Mouse (Mus musculus): ENCODE data around the gene Mapre3. TPM values are rescaled to one million over a fixed set of nuclear protein-coding genes. Genes with fewer than 3 reads are reported as not detected.

Gene Mapre3
- polyA plus RNA-seq, 1 experiment from 2014 or later, result 18.5 TPM

GRCm38 (mm10) chr5:30890375-30890774, 75.9 kb downstream of the Mapre3 start:
- ATAC-seq (replicated peaks; ENCODE audit: low FRiP score, low TSS enrichment, low read depth) (no peak), DNase-seq (ENCODE audit: low spot score) (no peak)
- Histone ChIP-seq H3K36me3 (ENCODE audit: control insufficient read depth, insufficient read depth, low read length) (peaks cover 49% of the 10 kb centered on the region), H3K4me3 (ENCODE audit: low read depth, low read length) (peak overlapping the region; percentile 90), H3K4me1 (replicated peaks; ENCODE audit: control insufficient read depth, insufficient read depth, low read length) (peaks cover 12% of the 10 kb centered on the region), H3K27ac (ENCODE audit: low read depth) (peak overlapping the region; percentile 91; the same call in 1 of the 2 replicates), H3K9ac (ENCODE audit: low read length) (peak overlapping the region; percentile 81; the same call in 1 of the 2 replicates), H3K9me3 (ENCODE audit: control insufficient read depth, low read length) (no peaks in the 10 kb centered on the region), H3K4me2 (ENCODE audit: low read length) (peak overlapping the region; percentile 53), H3K27me3 (replicated peaks; ENCODE audit: control insufficient read depth, insufficient read depth, low read length) (no peaks in the 10 kb centered on the region)
- WGBS, result 76% methylated on average over 7 of the region's 7 CpGs

DNA sequence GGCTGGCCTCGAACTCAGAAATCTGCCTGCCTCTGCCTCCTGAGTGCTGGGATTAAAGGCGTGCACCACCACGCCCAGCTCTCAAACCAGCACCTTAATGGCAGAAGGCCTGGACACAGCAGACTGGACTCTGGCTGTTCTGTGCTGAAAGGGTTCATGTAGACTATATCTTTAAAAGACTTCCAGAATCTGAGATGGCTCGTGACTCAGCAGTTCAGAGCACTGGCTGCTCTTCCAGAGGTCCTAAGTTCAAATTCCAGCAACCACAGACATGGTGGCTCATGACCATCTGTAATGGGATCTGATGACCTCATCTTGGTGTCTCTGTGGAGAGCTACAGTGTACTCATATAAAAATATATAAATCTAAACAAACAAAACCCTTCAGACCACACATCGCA, 87.4 kb downstream of the Mapre3 start:
- no peaks in the 10 kb centered on the region for H3K27me3 ChIP-seq (replicated peaks; ENCODE audit: control insufficient read depth, insufficient read depth, low read length)
- H3K4me3 ChIP-seq (ENCODE audit: low read depth, low read length), result no peak overlapping the region
- ATAC-seq (replicated peaks; ENCODE audit: low FRiP score, low TSS enrichment, low read depth) (no peak), DNase-seq (ENCODE audit: low spot score) (no peak)
- H3K4me2 ChIP-seq (ENCODE audit: low read length), result no peak overlapping the region
- WGBS, result 88% methylated on average over 5 of the region's 5 CpGs
- peaks cover 82% of the 10 kb centered on the region for H3K36me3 ChIP-seq (ENCODE audit: control insufficient read depth, insufficient read depth, low read length)
- H3K27ac ChIP-seq (ENCODE audit: low read depth), result no peak overlapping the region
- no peak overlapping the region for H3K9ac ChIP-seq (ENCODE audit: low read length)
- H3K4me1 ChIP-seq (replicated peaks; ENCODE audit: control insufficient read depth, insufficient read depth, low read length), result peaks cover 19% of the 10 kb centered on the region
- no peaks in the 10 kb centered on the region for H3K9me3 ChIP-seq (ENCODE audit: control insufficient read depth, low read length)

- Histone ChIP-seq H3K9me3 (ENCODE audit: control insufficient read depth, low read length) (no peaks in the 10 kb centered on the region), H3K36me3 (ENCODE audit: control insufficient read depth, insufficient read depth, low read length) (peaks cover 37% of the 10 kb centered on the region), H3K9ac (ENCODE audit: low read length) (peak within 1 kb of the TSS; percentile 78), H3K27me3 (replicated peaks; ENCODE audit: control insufficient read depth, insufficient read depth, low read length) (no peaks in the 10 kb centered on the region), H3K4me1 (replicated peaks; ENCODE audit: control insufficient read depth, insufficient read depth, low read length) (peaks cover 47% of the 10 kb centered on the region), H3K27ac (ENCODE audit: low read depth) (peak within 1 kb of the TSS; percentile 100), H3K4me3 (ENCODE audit: low read depth, low read length) (peak within 1 kb of the TSS; percentile 93), H3K4me2 (ENCODE audit: low read length) (peak within 1 kb of the TSS; percentile 94)
- peak; percentile 94 for ATAC-seq (replicated peaks; ENCODE audit: low FRiP score, low TSS enrichment, low read depth)
- WGBS, result under 1% methylated on average over 58 of the region's 58 CpGs
- DNase-seq (ENCODE audit: low spot score), result peak; percentile 97
Observed at GRCm38 (mm10) chr5:30907413-30908059, 93.1 kb downstream of the Mapre3 start, which contains the start of gene Ost4. Ost4 (minus strand) TSS chr5:30907788.

GRCm38 (mm10) chr5:30908426-30909299, 94.2 kb downstream of the Mapre3 start:
- H3K4me2 ChIP-seq (ENCODE audit: low read length), result peak overlapping the region; percentile 94
- ATAC-seq (replicated peaks; ENCODE audit: low FRiP score, low TSS enrichment, low read depth) (peak; percentile 46), DNase-seq (ENCODE audit: low spot score) (peak; percentile 81)
- H3K9ac ChIP-seq (ENCODE audit: low read length), result peak overlapping the region; percentile 78
- peak overlapping the region; percentile 93 for H3K4me3 ChIP-seq (ENCODE audit: low read depth, low read length)
- H3K4me1 ChIP-seq (replicated peaks; ENCODE audit: control insufficient read depth, insufficient read depth, low read length), result peaks cover 52% of the 10 kb centered on the region
- H3K9me3 ChIP-seq (ENCODE audit: control insufficient read depth, low read length), result no peaks in the 10 kb centered on the region
- H3K27me3 ChIP-seq (replicated peaks; ENCODE audit: control insufficient read depth, insufficient read depth, low read length), result no peaks in the 10 kb centered on the region
- peaks cover 27% of the 10 kb centered on the region for H3K36me3 ChIP-seq (ENCODE audit: control insufficient read depth, insufficient read depth, low read length)
- H3K27ac ChIP-seq (ENCODE audit: low read depth), result peak overlapping the region; percentile 100
- WGBS, result 24% methylated on average over 13 of the region's 13 CpGs

DNA sequence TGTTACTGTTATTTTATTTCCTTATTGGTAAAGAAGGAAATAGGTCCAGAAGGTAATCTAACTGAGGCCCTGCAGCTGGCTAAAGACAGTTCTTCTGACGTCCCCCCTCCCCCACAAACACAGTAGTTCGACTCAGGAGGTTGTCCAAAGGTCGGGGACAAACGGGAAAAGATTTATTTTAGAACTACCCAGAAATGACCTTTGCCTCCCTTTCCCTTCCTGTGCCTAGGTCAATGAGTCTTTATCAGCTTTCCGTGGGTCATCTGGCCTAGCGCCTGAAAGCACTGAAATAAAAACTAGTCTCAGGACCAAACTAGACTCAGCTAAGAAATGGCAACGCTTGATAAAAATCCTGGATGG, 94.8 kb downstream of the Mapre3 start:
- no peaks in the 10 kb centered on the region for H3K9me3 ChIP-seq (ENCODE audit: control insufficient read depth, low read length)
- peaks cover 52% of the 10 kb centered on the region for H3K4me1 ChIP-seq (replicated peaks; ENCODE audit: control insufficient read depth, insufficient read depth, low read length)
- peak overlapping the region; percentile 94 for H3K4me2 ChIP-seq (ENCODE audit: low read length)
- 13% methylated on average over 7 of the region's 7 CpGs for WGBS
- peak overlapping the region; percentile 100 for H3K27ac ChIP-seq (ENCODE audit: low read depth)
- no peaks in the 10 kb centered on the region for H3K27me3 ChIP-seq (replicated peaks; ENCODE audit: control insufficient read depth, insufficient read depth, low read length)
- H3K4me3 ChIP-seq (ENCODE audit: low read depth, low read length), result no peak overlapping the region
- no peak for ATAC-seq (replicated peaks; ENCODE audit: low FRiP score, low TSS enrichment, low read depth)
- H3K9ac ChIP-seq (ENCODE audit: low read length), result no peak overlapping the region
- DNase-seq (ENCODE audit: low spot score), result no peak
- peaks cover 20% of the 10 kb centered on the region for H3K36me3 ChIP-seq (ENCODE audit: control insufficient read depth, insufficient read depth, low read length)

- H3K9me3 ChIP-seq (ENCODE audit: control insufficient read depth, low read length), result no peaks in the 10 kb centered on the region
- H3K27ac ChIP-seq (ENCODE audit: low read depth), result peak overlapping the region; percentile 100
- H3K4me2 ChIP-seq (ENCODE audit: low read length), result no peak overlapping the region
- 74% methylated on average over 7 of the region's 7 CpGs for WGBS
- no peak for DNase-seq (ENCODE audit: low spot score)
- peaks cover 50% of the 10 kb centered on the region for H3K4me1 ChIP-seq (replicated peaks; ENCODE audit: control insufficient read depth, insufficient read depth, low read length)
- no peak for ATAC-seq (replicated peaks; ENCODE audit: low FRiP score, low TSS enrichment, low read depth)
- H3K36me3 ChIP-seq (ENCODE audit: control insufficient read depth, insufficient read depth, low read length), result peaks cover 15% of the 10 kb centered on the region
- no peaks in the 10 kb centered on the region for H3K27me3 ChIP-seq (replicated peaks; ENCODE audit: control insufficient read depth, insufficient read depth, low read length)
- H3K4me3 ChIP-seq (ENCODE audit: low read depth, low read length), result no peak overlapping the region
- no peak overlapping the region for H3K9ac ChIP-seq (ENCODE audit: low read length)
Observed at GRCm38 (mm10) chr5:30909863-30910262, 95.4 kb downstream of the Mapre3 start.

DNA sequence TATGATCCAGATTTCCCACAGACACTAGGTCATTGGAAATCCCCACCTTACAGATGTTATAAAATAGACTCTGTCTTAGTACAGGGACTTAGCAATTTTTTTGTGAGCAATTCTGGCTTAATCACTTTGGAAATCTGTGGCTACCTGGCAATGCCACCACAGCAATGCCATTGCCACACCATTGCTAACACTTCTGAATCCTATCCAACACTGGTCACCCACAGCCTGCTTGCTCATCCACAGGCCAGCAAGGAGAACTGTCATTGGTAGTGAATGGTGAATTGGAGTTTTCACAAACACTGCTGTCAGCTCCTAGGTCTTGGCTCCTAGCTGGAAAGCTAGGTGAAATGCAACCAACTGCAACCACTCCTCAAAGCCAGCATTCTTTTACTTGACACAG, 96.0 kb downstream of the Mapre3 start:
- Histone ChIP-seq H3K9me3 (ENCODE audit: control insufficient read depth, low read length) (no peaks in the 10 kb centered on the region), H3K4me1 (replicated peaks; ENCODE audit: control insufficient read depth, insufficient read depth, low read length) (peaks cover 45% of the 10 kb centered on the region), H3K36me3 (ENCODE audit: control insufficient read depth, insufficient read depth, low read length) (peaks cover 8% of the 10 kb centered on the region), H3K4me2 (ENCODE audit: low read length) (no peak overlapping the region), H3K9ac (ENCODE audit: low read length) (no peak overlapping the region), H3K4me3 (ENCODE audit: low read depth, low read length) (no peak overlapping the region), H3K27ac (ENCODE audit: low read depth) (0 out of 2 replicates have a peak overlapping the region, but pooled peaks have one; percentile 100), H3K27me3 (replicated peaks; ENCODE audit: control insufficient read depth, insufficient read depth, low read length) (no peaks in the 10 kb centered on the region)
- ATAC-seq (replicated peaks; ENCODE audit: low FRiP score, low TSS enrichment, low read depth), result no peak
- DNase-seq (ENCODE audit: low spot score), result no peak

- ATAC-seq (replicated peaks; ENCODE audit: low FRiP score, low TSS enrichment, low read depth) (no peak), DNase-seq (ENCODE audit: low spot score) (no peak)
- H3K4me2 ChIP-seq (ENCODE audit: low read length), result peak overlapping the region; percentile 89
- no peaks in the 10 kb centered on the region for H3K9me3 ChIP-seq (ENCODE audit: control insufficient read depth, low read length)
- H3K27ac ChIP-seq (ENCODE audit: low read depth), result peak overlapping the region; percentile 96
- H3K4me1 ChIP-seq (replicated peaks; ENCODE audit: control insufficient read depth, insufficient read depth, low read length), result peaks cover 43% of the 10 kb centered on the region
- H3K9ac ChIP-seq (ENCODE audit: low read length), result no peak overlapping the region; the same call in 1 of the 2 replicates
- H3K4me3 ChIP-seq (ENCODE audit: low read depth, low read length), result no peak overlapping the region
- H3K36me3 ChIP-seq (ENCODE audit: control insufficient read depth, insufficient read depth, low read length), result peaks cover 5% of the 10 kb centered on the region
- WGBS, result 43% methylated on average over 5 of the region's 5 CpGs
- H3K27me3 ChIP-seq (replicated peaks; ENCODE audit: control insufficient read depth, insufficient read depth, low read length), result no peaks in the 10 kb centered on the region
Observed at GRCm38 (mm10) chr5:30912156-30912555, 97.7 kb downstream of the Mapre3 start.

Data from intestine, embryonic 14.5 days (tissue).